Mouse (Mus musculus) urinary bladder, adult 18-20 months (tissue): ENCODE measurements around the gene Dmbx1.

Experiments used
- DNase-seq, 2 experiments: peaks; one replicate each; pipeline ENCODE4 v3.0.0; 2022; ENCODE audit warnings: low spot score in 2 of 2, mixed read lengths in 2 of 2

The Dmbx1 gene

DNA sequence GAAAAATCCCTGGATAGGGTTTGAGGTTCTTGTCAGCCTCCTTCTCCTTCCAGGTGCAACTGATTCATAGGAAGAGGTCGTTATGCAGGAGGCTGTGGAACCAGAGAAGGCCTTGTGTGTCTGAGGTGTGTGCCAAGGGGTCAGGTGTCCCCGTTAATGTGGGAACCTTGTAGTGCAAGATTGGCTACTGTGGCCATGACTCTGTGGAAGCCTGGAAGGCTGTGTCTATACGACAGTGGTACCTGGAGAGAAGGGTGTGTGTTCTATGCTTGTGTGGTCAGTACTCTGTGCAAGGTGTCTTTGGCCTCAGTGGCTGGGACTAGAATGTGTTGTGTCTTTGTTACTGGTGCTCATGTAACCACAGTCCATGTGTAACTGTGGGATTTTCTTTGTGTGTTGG lies 955 bp upstream of the Dmbx1 start:
- no peak for DNase-seq

GRCm38 (mm10) chr4:115938276-115939160 lies 1.2 kb downstream of the Dmbx1 start:
- peak in 1 of 2 experiments; percentile 32 for DNase-seq

- no peak for DNase-seq
These were observed 2.4 kb downstream of the Dmbx1 start for GRCm38 (mm10) chr4:115937061-115937976.

DNA sequence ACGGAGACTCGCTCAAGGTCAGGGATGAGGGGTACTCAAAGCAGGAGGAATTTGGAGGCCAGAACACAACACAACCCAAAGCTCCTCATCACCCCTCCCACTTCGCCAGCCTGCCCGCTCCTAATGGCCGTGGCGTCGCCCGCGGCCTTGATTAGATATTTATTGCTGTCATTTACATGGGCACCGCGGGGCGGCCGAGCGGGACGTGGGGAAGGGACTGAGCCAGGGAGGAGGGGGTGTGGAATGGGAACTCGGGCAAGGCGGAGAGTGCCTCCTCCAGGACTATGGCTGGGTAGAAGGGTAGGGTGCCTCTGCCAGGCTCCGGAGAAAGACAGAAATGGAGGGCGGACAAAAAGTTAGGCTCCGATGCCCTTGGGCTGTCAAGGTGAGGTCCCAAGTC lies 3.1 kb downstream of the Dmbx1 start:
- no peak for DNase-seq

DNA sequence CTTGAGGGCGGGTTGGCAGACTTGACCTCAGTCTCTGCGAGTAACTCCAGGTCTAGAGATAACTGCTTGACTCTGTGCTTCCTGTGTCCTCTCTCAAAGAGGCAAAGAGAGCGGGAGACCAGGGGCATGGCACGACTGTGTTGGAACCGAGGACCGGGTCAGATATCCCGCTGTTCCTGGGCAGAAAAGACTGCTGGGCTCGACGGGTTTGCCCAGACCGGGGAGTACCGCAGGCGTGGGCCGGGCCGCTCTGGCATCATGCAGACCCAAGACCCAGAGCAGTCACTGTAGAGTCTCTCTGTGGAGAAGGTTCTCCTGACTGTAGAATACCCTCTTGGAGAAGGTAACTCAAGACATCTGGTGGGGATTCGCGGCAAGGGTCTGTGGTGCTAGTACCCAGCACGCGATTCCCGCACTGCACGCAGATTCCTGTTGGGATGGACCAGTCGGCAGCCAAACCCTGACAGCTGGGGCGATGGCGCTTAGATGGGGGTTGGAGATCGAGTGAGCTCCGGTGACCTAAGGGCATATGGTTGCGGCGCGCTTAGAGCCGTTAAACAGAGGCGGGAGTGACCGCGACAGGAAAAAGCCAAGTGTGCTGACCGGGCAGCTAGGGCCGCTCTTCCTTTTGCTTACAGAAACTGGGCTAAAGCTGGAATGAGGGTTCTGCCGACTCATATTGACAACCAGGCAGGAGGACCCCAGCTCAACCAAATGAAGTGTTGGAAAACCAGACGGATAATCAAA lies 3.7 kb downstream of the Dmbx1 start:
- peak in 1 of 2 experiments; percentile 21 for DNase-seq

GRCm38 (mm10) chr4:115931556-115932088 lies 8.1 kb downstream of the Dmbx1 start:
- no peak for DNase-seq

DNA sequence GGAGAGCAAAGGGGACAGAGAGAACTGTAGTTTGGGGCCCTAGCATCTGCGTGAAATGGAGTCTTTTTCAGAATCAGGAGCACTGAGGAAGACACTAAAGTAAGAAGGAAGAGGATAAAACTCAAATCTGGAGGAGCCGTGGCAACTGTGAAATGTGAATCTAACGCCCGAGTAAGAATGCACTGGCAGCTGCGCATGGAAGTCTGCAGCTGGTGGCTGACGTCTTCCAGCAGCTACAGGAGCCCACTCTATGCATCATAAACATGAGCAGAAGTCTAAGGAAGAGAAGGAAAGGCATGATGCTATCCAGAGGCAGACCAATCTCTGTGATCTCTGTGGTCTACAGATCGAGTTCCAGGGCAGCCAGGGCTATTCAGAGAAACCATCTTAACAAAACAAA lies 12.1 kb downstream of the Dmbx1 start:
- DNase-seq, result no peak

DNA sequence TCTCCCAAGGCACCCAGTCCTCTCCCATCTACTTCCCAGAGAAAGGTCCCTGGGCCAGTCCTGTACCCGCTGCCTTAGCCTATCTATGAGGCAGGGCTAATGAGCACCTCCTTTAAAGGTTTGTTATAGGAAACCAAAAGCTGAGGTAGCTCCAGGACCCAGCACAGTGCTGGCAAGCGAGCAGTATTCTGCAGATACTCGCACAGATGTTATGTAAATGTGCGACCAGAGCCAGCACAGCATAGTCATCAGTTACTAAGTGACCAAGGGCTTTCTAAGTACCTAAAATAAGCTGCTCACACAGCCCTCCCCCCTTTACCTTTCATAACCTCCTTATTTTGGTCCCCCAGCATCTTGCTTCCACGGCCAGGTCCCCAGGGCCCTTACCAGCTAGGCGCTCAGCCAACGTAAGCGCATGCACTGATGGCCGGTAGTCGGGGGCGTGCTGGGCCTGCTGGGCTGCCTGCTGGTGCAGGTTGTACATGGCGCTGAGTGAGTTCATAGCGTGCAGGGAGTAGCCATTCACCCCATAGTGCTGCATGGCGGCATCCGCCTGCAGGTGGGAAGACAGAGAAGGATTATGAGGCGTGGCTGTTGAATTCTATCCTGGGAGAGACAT lies 16.4 kb downstream of the Dmbx1 start:
- DNase-seq, result no peak

GRCm38 (mm10) chr4:115922688-115923087 lies 17.0 kb downstream of the Dmbx1 start:
- DNase-seq, result no peak

GRCm38 (mm10) chr4:115919911-115920310 lies 19.8 kb downstream of the Dmbx1 start:
- DNase-seq, result no peak

GRCm38 (mm10) chr4:115911586-115911985 lies 28.1 kb downstream of the Dmbx1 start:
- DNase-seq, result no peak

GRCm38 (mm10) chr4:115908641-115909040 lies 31.1 kb downstream of the Dmbx1 start:
- no peak for DNase-seq

DNA sequence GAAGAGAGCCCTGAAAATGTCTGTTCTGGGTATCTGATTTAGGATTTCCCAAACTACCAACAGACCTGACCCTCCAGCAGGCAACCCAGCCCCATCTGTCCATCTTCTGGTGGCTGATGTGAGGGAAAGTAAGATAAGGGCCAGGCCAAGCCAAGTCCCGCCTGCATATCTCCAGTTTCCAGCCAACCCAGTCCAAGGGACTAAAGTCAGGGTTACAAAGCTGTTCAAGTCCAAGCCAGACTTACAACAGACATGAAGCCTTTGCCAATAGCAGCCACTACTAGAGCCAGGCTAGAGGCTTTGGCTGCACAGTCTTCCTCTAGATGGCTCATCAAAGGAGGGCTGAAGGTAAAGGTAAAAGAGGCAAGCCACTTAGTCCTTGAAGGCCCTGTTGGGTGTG lies 31.7 kb downstream of the Dmbx1 start:
- no peak for DNase-seq

GRCm38 (mm10) chr4:115906791-115907190 lies 32.9 kb downstream of the Dmbx1 start:
- no peak for DNase-seq

- no peak for DNase-seq
These were observed 34.0 kb downstream of the Dmbx1 start for GRCm38 (mm10) chr4:115905701-115906100.

DNA sequence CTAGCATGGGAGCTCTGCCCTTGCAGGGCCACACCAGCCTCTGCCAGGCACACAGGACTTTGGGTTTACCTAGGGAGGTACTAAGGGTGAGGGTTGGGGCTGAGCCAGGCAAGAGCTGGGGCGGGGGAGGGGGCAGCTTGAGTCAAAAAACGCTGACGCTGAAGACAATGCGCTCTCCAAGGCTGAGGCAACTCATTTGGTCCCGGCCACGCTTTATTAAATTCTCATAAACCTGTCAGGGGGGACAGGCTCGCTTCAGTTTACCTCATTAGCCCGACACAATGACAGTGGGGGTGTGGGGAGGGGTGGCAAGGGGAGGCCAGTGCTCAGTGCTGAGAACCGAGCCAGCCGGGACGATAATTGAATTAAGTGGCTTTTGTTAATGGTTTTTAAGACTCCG lies 35.4 kb downstream of the Dmbx1 start:
- DNase-seq, result no peak

GRCm38 (mm10) chr4:115902816-115903215 lies 36.9 kb downstream of the Dmbx1 start:
- DNase-seq, result peak; percentile 53 to 63

GRCm38 (mm10) chr4:115897901-115898631 lies 41.7 kb downstream of the Dmbx1 start:
- DNase-seq, result no peak

GRCm38 (mm10) chr4:115894281-115894680 lies 45.4 kb downstream of the Dmbx1 start:
- DNase-seq, result no peak

DNA sequence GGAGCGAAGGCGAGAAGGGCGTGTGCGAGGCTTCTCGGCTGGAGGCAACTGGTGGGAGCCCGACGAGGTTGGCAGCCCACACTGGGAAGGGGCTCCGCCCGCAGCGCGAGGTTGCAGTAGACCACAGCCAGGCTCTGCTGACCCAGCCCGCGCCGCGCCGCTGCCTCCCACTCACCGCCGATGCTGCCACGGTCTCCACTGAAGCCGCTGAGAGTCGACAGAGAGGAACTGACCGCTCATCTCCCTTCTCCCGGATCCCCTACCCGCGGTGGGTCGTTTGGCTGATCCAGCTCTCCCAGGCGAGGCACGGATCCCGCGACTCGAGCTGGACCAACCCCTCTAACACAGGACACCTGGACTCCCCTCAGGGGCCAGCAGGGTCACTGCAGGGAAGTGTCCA lies 49.2 kb downstream of the Dmbx1 start, which contains the start of gene 6430628N08Rik:
6430628N08Rik (plus strand) TSS at position 113 of the 400 bp plus-strand sequence.
- no peak for DNase-seq
